Mouse (Mus musculus) ES-Bruce4 (cell line): ENCODE results near the gene Ankrd23. TPM values are rescaled to one million over a fixed set of nuclear protein-coding genes. Genes with fewer than 3 reads are reported as not detected.
A peak's percentile ranks its signal among the peaks of the same experiment; 100 is the strongest.

Experiments used
- H3K27ac ChIP-seq: 2 replicates; pipeline ENCODE4 v1.5.1; 2012; ENCODE audit warnings: low read length, inconsistent platforms; ENCODE audit not compliant: insufficient read depth
- H3K27me3 ChIP-seq: 2 replicates; pipeline ENCODE4 v1.6.1; 2012; ENCODE audit warnings: mild to moderate bottlenecking, low read length, inconsistent platforms; ENCODE audit not compliant: control insufficient read depth, poor library complexity, insufficient read depth, severe bottlenecking
- H3K36me3 ChIP-seq: 2 replicates; pipeline ENCODE4 v1.6.1; 2012; ENCODE audit warnings: inconsistent platforms, mild to moderate bottlenecking, low read length, moderate library complexity; ENCODE audit not compliant: control insufficient read depth, poor library complexity, insufficient read depth, severe bottlenecking
- H3K4me1 ChIP-seq: one replicate; pipeline ENCODE4 v1.8.1; 2011; ENCODE audit warnings: low read length; ENCODE audit not compliant: control insufficient read depth, insufficient read depth
- H3K4me3 ChIP-seq: 2 replicates; pipeline ENCODE4 v1.5.1; 2011; ENCODE audit warnings: low read depth, mild to moderate bottlenecking, low read length
- H3K9ac ChIP-seq: 2 replicates; pipeline ENCODE4 v1.6.1; 2012; ENCODE audit warnings: low read depth, mild to moderate bottlenecking, inconsistent platforms; ENCODE audit not compliant: poor library complexity, severe bottlenecking
- H3K9me3 ChIP-seq: replicated peaks from 2 replicates; pipeline ENCODE4 v1.6.1; 2012; ENCODE audit warnings: mild to moderate bottlenecking, low read length, inconsistent platforms; ENCODE audit not compliant: control insufficient read depth, poor library complexity, insufficient read depth, severe bottlenecking
- CTCF ChIP-seq: IDR thresholded peaks from one replicate; pipeline ENCODE4 v1.8.1; 2011; ENCODE audit warnings: low read depth, low read length
- EP300 ChIP-seq: IDR thresholded peaks from 2 replicates; pipeline ENCODE4 v1.6.1; 2011; ENCODE audit warnings: low read depth, low read length; ENCODE audit not compliant: insufficient read depth
- POLR2A ChIP-seq: IDR thresholded peaks from one replicate; pipeline ENCODE4 v1.8.1; 2011; ENCODE audit warnings: low read length; ENCODE audit not compliant: insufficient read depth
- polyA plus RNA-seq: library from polyadenylated mRNA; stranded (reverse); fragments of >200 nt; gene quantifications from 2 replicates; pipeline ENCODE4 v1.2.4, GENCODE M21; 2011; ENCODE audit warnings: low read depth; ENCODE audit not compliant: missing spikeins, insufficient read depth, insufficient read length

The Ankrd23 gene
- polyA plus RNA-seq, 1 experiment = 6.8 TPM

DNA sequence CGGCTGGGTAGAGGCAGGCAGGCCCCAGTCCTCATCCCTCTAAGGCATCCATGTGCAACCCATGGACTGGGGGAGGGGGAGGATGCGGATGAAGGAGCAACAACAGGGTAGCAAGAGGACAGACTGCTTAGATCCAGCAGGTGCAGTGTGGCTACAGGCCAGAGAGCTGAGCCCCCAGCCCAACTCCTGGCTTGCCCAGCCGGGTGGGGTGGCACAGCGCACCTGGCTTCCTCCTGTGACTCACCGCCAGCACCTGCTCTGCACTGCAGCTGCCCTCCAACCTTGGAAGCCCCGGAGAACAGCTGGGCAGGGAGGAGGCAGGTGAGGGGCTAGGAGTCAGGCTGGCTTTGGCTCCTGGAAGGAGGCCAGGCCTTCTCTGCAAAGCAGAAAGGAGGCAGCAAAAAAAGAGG is 43.3 kb upstream of the Ankrd23 start:
- Histone ChIP-seq H3K4me1 (peaks cover 15% of the 10 kb centered on the region), H3K27me3 (no peaks in the 10 kb centered on the region), H3K9ac (no peak overlapping the region), H3K27ac (peak overlapping the region; percentile 66), H3K9me3 (no peaks in the 10 kb centered on the region), H3K4me3 (peak overlapping the region; percentile 9; the same call in 1 of the 2 replicates), H3K36me3 (no peaks in the 10 kb centered on the region)
- TF ChIP-seq EP300 = no peak
- no peak for TF ChIP-seq POLR2A
- no peak for TF ChIP-seq CTCF

DNA sequence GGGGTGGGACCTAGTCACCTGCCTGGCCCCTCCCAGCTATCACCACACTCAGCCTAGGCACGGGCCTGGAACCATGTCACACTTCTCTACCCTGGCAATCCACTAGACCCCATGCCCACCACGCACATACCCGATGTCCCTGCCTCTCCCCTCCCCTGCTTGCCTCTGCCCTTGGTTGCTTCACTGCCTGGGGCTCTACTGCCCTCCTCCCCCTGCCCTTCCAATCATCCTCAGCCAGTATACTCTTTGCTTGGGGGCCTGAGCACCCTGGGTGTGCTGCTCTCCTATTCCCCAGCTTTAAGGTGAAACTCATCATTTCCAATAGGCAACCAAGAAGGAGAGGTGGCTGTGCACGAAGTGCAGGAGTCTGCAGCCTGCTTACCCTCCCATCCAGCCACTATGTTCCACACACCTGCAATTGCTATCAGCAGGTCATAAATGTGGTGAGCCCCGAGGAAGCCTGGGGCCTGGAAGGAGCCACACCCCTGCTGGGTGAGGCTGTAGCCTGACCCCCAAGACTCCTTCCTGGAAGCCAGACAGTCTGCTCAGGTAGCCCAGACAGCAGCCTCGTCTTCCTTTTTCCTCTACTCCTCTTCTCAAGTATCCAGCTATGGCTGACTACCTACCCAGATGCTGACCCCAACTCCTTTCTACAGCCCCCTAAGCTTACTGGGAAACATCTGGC is 40.5 kb upstream of the Ankrd23 start:
- H3K4me1 ChIP-seq = peaks cover 15% of the 10 kb centered on the region
- no peak overlapping the region for H3K4me3 ChIP-seq
- no peaks in the 10 kb centered on the region for H3K36me3 ChIP-seq
- H3K9me3 ChIP-seq = no peaks in the 10 kb centered on the region
- no peak overlapping the region for H3K27ac ChIP-seq
- H3K27me3 ChIP-seq = no peaks in the 10 kb centered on the region
- H3K9ac ChIP-seq = no peak overlapping the region
- TF ChIP-seq EP300 (no peak), POLR2A (no peak), CTCF (no peak)

DNA sequence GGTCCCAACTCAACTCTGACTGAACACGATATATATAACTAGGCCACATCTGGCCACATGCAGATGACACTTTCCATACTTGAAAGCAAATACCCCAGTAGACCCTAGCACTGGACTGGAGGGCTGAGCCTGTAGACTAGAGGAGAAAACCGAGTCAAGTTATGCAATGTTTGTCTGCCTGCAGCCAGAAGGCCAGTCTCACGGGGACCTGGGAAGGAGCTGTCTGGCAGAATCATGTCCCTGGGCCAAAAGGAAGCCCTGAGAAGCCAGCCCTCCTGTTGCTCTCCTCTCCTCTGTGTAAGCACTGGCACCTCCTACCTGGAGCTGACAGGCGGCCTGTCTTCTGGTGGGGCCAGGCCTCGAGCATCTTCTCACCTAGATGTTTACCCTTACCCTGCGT is 38.7 kb upstream of the Ankrd23 start:
- peaks cover 13% of the 10 kb centered on the region for H3K4me1 ChIP-seq
- no peaks in the 10 kb centered on the region for H3K36me3 ChIP-seq
- TF ChIP-seq POLR2A (no peak), EP300 (no peak), CTCF (no peak)
- H3K27me3 ChIP-seq = no peaks in the 10 kb centered on the region
- no peak overlapping the region for H3K4me3 ChIP-seq
- H3K27ac ChIP-seq = no peak overlapping the region
- H3K9ac ChIP-seq = no peak overlapping the region
- no peaks in the 10 kb centered on the region for H3K9me3 ChIP-seq

GRCm38 (mm10) chr1:36574196-36574955 is 37.7 kb upstream of the Ankrd23 start:
- H3K27me3 ChIP-seq = no peaks in the 10 kb centered on the region
- no peak overlapping the region for H3K27ac ChIP-seq
- H3K9ac ChIP-seq = no peak overlapping the region
- TF ChIP-seq EP300 (no peak), CTCF (no peak), POLR2A (no peak)
- H3K9me3 ChIP-seq = no peaks in the 10 kb centered on the region
- no peak overlapping the region for H3K4me3 ChIP-seq
- H3K36me3 ChIP-seq = no peaks in the 10 kb centered on the region
- peaks cover 13% of the 10 kb centered on the region for H3K4me1 ChIP-seq

- H3K9ac ChIP-seq = no peak overlapping the region
- no peaks in the 10 kb centered on the region for H3K36me3 ChIP-seq
- H3K4me3 ChIP-seq = no peak overlapping the region
- TF ChIP-seq POLR2A (no peak), CTCF (no peak), EP300 (no peak)
- H3K4me1 ChIP-seq = peaks cover 13% of the 10 kb centered on the region
- H3K27ac ChIP-seq = no peak overlapping the region
- H3K27me3 ChIP-seq = no peaks in the 10 kb centered on the region
- H3K9me3 ChIP-seq = no peaks in the 10 kb centered on the region
Measured at GRCm38 (mm10) chr1:36573524-36573923, 36.8 kb upstream of the Ankrd23 start.

DNA sequence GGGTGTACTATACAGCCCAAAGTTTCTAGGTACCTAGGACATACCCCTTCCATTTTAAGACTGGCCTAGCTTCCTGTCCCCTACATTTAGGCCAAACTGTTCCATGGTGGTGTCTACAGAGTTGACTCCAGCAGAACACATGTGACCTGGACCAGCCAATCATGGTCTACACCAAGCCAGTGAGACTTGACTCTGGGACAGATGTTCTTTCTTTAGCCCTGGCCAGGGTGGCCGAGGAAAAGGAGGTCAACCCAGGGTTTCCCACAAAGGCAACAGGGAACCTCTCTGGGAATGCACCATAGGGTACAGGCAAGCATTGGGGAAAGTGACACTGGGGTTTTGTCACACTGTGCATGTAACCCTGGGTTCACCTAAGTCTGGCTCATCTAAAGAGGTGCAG is 36.0 kb upstream of the Ankrd23 start:
- Histone ChIP-seq H3K27me3 (no peaks in the 10 kb centered on the region), H3K9me3 (no peaks in the 10 kb centered on the region), H3K4me3 (no peak overlapping the region), H3K27ac (no peak overlapping the region), H3K9ac (no peak overlapping the region), H3K4me1 (peaks cover 13% of the 10 kb centered on the region), H3K36me3 (no peaks in the 10 kb centered on the region)
- TF ChIP-seq EP300 (no peak), POLR2A (no peak), CTCF (no peak)
